Mouse (Mus musculus): ENCODE measurements around the gene Zcwpw1. TPM values are rescaled to one million over a fixed set of nuclear protein-coding genes. Genes with fewer than 3 reads are reported as not detected.

Zcwpw1 gene
- polyA plus RNA-seq, 1 experiment: 12.4 TPM

DNA sequence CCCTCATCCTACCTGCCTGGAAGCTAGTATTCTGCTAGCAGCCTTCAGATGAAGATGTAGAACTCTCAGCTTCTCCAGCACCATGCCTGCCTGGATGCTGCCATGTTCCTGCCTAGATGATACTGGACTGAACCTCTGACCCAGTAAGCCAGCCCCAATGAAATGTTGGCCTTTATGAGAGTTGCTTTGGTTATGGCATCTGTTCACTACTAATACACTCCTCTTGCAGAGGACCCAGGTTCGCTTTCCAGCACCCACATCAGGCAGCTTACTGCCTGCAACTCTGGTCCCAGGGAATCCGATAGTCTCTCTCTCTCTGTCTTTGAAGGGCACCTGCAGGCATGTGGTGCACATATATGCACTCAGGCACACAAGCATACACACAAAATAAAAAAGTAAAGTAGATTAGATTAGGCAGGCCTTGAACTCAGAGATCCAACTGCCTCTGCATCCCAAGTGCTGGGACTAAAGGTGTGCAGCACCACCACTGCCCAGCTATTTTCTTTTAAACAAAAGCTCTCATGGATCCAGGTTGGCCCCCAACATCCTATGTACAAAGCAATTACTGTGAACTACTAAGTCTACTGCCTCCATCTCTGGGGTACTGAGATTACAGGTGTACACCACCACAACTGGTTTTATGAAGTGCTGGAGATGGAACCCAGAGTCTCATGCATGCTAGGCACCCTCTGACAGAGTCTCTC, 11.9 kb upstream of the Zcwpw1 start:
- Histone ChIP-seq H3K4me1 (ENCODE audit: control insufficient read depth, insufficient read depth, low read length) (no peaks in the 10 kb centered on the region), H3K4me3 (replicated peaks; ENCODE audit: insufficient read depth, low read depth, low read length) (no peak overlapping the region), H3K27ac (ENCODE audit: insufficient read depth, low read length) (no peak overlapping the region), H3K27me3 (ENCODE audit: control insufficient read depth, insufficient read depth, low read length) (no peaks in the 10 kb centered on the region)
- DNase-seq: no peak
- no peak for TF ChIP-seq POLR2A (IDR thresholded peaks at IDR 0.05; ENCODE audit: borderline replicate concordance, insufficient read depth, low read length)
- no peak for TF ChIP-seq CTCF (IDR thresholded peaks at IDR 0.05; ENCODE audit: borderline replicate concordance, insufficient read depth, low read depth, low read length)
- 91% methylated on average over 2 of the region's 2 CpGs for WGBS

GRCm38 (mm10) chr5:137776408-137776918, 11.1 kb upstream of the Zcwpw1 start:
- H3K4me1 ChIP-seq (ENCODE audit: control insufficient read depth, insufficient read depth, low read length): no peaks in the 10 kb centered on the region
- 35% methylated on average over 5 of the region's 5 CpGs for WGBS
- H3K27me3 ChIP-seq (ENCODE audit: control insufficient read depth, insufficient read depth, low read length): no peaks in the 10 kb centered on the region
- no peak for DNase-seq
- TF ChIP-seq POLR2A (IDR thresholded peaks at IDR 0.05; ENCODE audit: borderline replicate concordance, insufficient read depth, low read length) (no peak), CTCF (IDR thresholded peaks at IDR 0.05; ENCODE audit: borderline replicate concordance, insufficient read depth, low read depth, low read length) (no peak)
- no peak overlapping the region for H3K27ac ChIP-seq (ENCODE audit: insufficient read depth, low read length)
- H3K4me3 ChIP-seq (replicated peaks; ENCODE audit: insufficient read depth, low read depth, low read length): no peak overlapping the region

- Histone ChIP-seq H3K4me1 (ENCODE audit: control insufficient read depth, insufficient read depth, low read length) (no peaks in the 10 kb centered on the region), H3K27ac (ENCODE audit: insufficient read depth, low read length) (no peak overlapping the region), H3K4me3 (replicated peaks; ENCODE audit: insufficient read depth, low read depth, low read length) (no peak overlapping the region), H3K27me3 (ENCODE audit: control insufficient read depth, insufficient read depth, low read length) (no peaks in the 10 kb centered on the region)
- TF ChIP-seq POLR2A (IDR thresholded peaks at IDR 0.05; ENCODE audit: borderline replicate concordance, insufficient read depth, low read length) (no peak), CTCF (IDR thresholded peaks at IDR 0.05; ENCODE audit: borderline replicate concordance, insufficient read depth, low read depth, low read length) (no peak)
- no peak for DNase-seq
- WGBS: 80% methylated on average over 7 of the region's 7 CpGs
Measured at GRCm38 (mm10) chr5:137777267-137777845, 10.2 kb upstream of the Zcwpw1 start.

GRCm38 (mm10) chr5:137778635-137779034, 9.0 kb upstream of the Zcwpw1 start, which contains the start of gene Ppp1r35:
TSS of gene Ppp1r35 (plus strand) at chr5:137778849.
- TF ChIP-seq CTCF (IDR thresholded peaks at IDR 0.05; ENCODE audit: borderline replicate concordance, insufficient read depth, low read depth, low read length) (no peak), POLR2A (IDR thresholded peaks at IDR 0.05; ENCODE audit: borderline replicate concordance, insufficient read depth, low read length) (peak; percentile 41; the same call in 1 of the 2 replicates)
- DNase-seq: peak; percentile 97 to 98
- under 1% methylated on average over 31 of the region's 31 CpGs for WGBS

GRCm38 (mm10) chr5:137779053-137779933, 8.3 kb upstream of the Zcwpw1 start:
- Histone ChIP-seq H3K4me3 (replicated peaks; ENCODE audit: insufficient read depth, low read depth, low read length) (peak overlapping the region; percentile 77), H3K4me1 (ENCODE audit: control insufficient read depth, insufficient read depth, low read length) (peaks cover 7% of the 10 kb centered on the region), H3K27ac (ENCODE audit: insufficient read depth, low read length) (peak overlapping the region; percentile 16), H3K27me3 (ENCODE audit: control insufficient read depth, insufficient read depth, low read length) (no peaks in the 10 kb centered on the region)
- peak; percentile 46 to 48 for DNase-seq
- WGBS: under 1% methylated on average over 81 of the region's 83 CpGs
- TF ChIP-seq POLR2A (IDR thresholded peaks at IDR 0.05; ENCODE audit: borderline replicate concordance, insufficient read depth, low read length) (no peak), CTCF (IDR thresholded peaks at IDR 0.05; ENCODE audit: borderline replicate concordance, insufficient read depth, low read depth, low read length) (no peak)

More at GRCm38 (mm10) chr5:137778635-137779034, 9.0 kb upstream of the Zcwpw1 start, which contains the start of gene Ppp1r35:
- Histone ChIP-seq H3K27ac (ENCODE audit: insufficient read depth, low read length) (peak within 1 kb of the TSS; percentile 16), H3K27me3 (ENCODE audit: control insufficient read depth, insufficient read depth, low read length) (no peaks in the 10 kb centered on the region), H3K4me1 (ENCODE audit: control insufficient read depth, insufficient read depth, low read length) (peaks cover 3% of the 10 kb centered on the region; the same call in 1 of the 2 replicates), H3K4me3 (replicated peaks; ENCODE audit: insufficient read depth, low read depth, low read length) (peak within 1 kb of the TSS; percentile 77)

DNA sequence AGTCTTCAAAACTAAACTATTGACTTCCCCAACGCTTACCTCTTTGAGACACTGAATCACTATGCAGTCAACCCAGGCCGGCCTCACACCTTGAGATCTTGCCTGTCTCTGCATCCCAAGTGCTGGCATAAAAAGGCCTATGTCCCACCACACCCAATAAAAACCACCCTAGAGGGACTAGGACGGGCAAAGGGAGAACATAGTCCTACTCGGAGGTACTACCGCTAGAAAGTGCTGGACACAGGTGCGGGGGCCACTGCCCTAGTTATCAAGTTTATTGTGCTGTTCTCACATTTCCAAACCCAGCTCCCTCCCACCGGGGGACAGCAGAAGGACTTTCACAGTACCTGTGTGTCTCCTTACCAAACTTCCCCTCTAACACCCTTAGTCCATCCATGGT, 5.9 kb upstream of the Zcwpw1 start:
- Histone ChIP-seq H3K4me1 (ENCODE audit: control insufficient read depth, insufficient read depth, low read length) (peaks cover 16% of the 10 kb centered on the region), H3K27ac (ENCODE audit: insufficient read depth, low read length) (no peak overlapping the region)

GRCm38 (mm10) chr5:137782776-137783522, 4.6 kb upstream of the Zcwpw1 start:
- peak in 1 of 2 experiments; percentile 17 for DNase-seq
- Histone ChIP-seq H3K4me3 (replicated peaks; ENCODE audit: insufficient read depth, low read depth, low read length) (no peak overlapping the region), H3K27me3 (ENCODE audit: control insufficient read depth, insufficient read depth, low read length) (no peaks in the 10 kb centered on the region), H3K4me1 (ENCODE audit: control insufficient read depth, insufficient read depth, low read length) (peaks cover 16% of the 10 kb centered on the region), H3K27ac (ENCODE audit: insufficient read depth, low read length) (no peak overlapping the region)
- TF ChIP-seq POLR2A (IDR thresholded peaks at IDR 0.05; ENCODE audit: borderline replicate concordance, insufficient read depth, low read length): no peak
- TF ChIP-seq CTCF (IDR thresholded peaks at IDR 0.05; ENCODE audit: borderline replicate concordance, insufficient read depth, low read depth, low read length): no peak
- WGBS: 68% methylated on average over 13 of the region's 13 CpGs

More for the DNA sequence above, 5.9 kb upstream of the Zcwpw1 start:
- WGBS: 88% methylated on average over 7 of the region's 7 CpGs
- no peak overlapping the region for H3K4me3 ChIP-seq (replicated peaks; ENCODE audit: insufficient read depth, low read depth, low read length)
- H3K27me3 ChIP-seq (ENCODE audit: control insufficient read depth, insufficient read depth, low read length): no peaks in the 10 kb centered on the region
- TF ChIP-seq POLR2A (IDR thresholded peaks at IDR 0.05; ENCODE audit: borderline replicate concordance, insufficient read depth, low read length): no peak
- no peak for TF ChIP-seq CTCF (IDR thresholded peaks at IDR 0.05; ENCODE audit: borderline replicate concordance, insufficient read depth, low read depth, low read length)
- DNase-seq: no peak

Data from cerebellum, adult 2 months (tissue).